Mouse (Mus musculus) mouse embryonic stem cell (cell line): ENCODE results near the gene Tmem98.

Experiments used
- in situ Hi-C, 2 experiments: fragments of 300-500 bp; cut with MboI; formaldehyde crosslinking; loops; 1 replicate in 1 of 2; 3 replicates in 1 of 2; pipeline ENCODE4 v1.14.3; 2019 to 2020; ENCODE audit warnings: low sequenced_read_pairs in 2 of 2, low pct_unique_long_range_greater_than_20kb in 1 of 2, mixed read lengths in 1 of 2; ENCODE audit not compliant: unreplicated experiment in 1 of 2

Tmem98 gene

DNA sequence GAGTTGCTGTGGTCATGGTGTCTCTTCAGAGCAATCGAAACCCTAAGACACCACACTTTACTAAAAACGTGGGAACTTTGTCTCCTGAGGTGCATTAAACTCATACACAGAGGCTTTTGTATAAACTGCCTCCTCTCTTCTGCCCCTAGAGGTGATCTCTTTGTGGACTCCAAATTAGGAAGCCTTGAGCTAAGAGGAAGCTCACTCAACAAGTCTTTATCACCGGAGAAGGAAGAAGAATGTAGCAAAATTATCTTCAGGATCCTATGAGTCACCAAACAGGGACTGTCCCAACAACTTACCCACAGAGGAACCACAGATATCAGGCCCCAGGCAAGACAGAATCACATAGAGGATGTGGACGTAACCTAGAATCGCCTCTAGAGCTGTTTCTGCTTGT, 24.3 kb upstream of the Tmem98 start:
- in situ Hi-C loops = no loop called here

DNA sequence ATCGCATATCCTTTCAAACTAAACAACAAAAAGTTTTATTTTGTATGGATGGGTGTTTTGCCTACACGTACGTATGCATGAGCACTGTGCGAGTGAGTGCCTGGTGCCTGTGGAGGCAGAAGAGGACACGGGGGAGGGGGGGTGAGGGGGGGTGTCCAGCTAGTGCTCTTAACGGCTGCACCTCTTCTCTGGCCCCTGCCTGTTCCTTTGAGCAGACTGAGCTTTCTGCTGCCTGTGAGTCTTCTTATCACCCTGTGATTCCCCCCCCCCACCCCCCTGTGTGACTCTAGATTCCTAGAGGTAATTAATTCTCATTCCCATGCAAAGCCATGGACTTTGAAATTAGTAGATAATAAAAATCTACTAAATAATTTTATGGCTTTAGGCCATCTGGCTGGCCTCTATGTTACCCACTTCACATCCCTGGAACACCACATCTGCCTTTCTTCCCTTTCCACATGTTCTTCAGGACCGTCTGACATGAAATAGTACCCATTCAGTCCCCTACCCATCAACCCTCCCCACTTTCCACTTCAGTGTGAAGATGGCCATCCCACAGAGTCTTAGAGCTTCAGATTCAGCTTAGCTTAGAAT, 20.2 kb upstream of the Tmem98 start:
- in situ Hi-C loops = no loop called here

- in situ Hi-C loops = no loop called here
Measured at GRCm38 (mm10) chr11:80790413-80790812, 19.6 kb upstream of the Tmem98 start.

DNA sequence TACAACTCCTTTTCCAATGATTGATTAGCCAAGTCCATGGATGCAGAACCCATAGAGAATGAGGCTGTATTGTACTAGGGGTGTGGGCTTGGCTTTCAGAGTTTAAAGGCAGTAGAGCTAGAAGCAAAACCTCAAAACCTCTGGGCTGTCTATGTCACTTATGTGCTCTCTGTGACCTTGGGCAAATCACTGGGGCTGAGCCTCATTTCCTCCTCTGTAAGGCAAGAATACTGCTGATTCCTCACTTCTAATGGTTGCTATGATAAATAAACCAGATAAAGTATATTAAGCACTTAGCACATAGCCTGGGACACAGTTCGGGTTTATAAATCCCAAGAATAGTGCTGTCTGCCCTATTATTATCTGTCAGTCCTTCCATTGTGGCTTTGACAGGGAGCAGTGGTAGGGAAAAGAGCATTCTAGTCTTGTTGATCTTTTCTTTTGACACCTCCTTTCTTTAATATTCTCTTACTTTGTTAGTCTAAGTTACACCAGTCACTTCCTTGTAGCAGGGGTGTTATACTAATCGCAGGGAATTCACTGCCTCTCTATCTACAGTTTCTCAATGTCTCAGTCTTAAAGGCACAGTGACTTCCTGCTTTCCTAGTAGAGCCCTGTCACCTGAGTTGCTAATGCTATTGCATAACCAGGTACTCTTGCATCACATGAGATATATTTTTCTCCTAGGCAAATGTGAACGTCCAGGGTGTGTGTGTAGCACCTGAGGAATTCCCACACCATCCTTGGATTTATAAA, 18.1 kb upstream of the Tmem98 start:
- in situ Hi-C loops = no loop called here

DNA sequence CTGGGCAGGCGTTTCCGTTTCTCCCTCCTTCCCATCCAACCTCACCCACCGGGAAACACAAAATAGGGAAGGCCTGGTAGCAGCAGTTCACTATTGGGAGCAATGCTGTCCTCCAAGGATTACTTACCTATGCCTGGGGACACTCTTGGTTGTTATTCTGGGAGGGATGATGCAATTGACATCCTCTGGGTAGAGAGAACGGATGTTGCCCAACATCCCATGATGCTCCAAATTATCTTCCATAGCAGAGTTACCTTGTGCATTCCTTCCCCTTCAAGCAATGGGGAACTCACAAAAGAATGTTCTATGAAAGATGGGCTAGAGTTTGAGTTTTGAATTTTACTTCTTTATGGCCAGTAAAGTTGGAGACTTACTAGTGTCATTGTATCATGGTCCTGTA, 16.6 kb upstream of the Tmem98 start:
- in situ Hi-C loops = no loop called here

- in situ Hi-C loops = no loop called here
Measured at GRCm38 (mm10) chr11:80794290-80794689, 15.7 kb upstream of the Tmem98 start.

DNA sequence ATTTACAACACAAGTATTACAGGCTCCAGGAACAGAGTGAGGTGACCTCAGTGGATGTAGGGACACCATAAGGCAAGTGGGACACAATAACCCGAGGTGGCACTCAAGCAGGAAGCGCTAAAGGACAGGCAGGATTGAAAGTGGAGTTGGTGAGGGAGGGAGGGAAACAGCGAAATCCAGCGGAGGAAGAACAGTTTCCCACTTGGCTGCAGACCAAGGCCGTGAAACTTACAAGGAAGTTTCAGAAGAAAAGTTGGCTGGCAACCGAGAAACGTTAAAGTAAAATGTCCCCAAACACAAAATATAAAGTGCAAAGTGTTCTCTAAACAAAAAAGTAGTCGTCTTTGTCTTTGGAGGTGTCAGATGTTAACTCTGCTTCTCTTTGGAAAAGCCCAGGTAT, 14.5 kb upstream of the Tmem98 start:
- in situ Hi-C loops = no loop called here

GRCm38 (mm10) chr11:80799979-80800378, 10.0 kb upstream of the Tmem98 start:
- in situ Hi-C loops = no loop called here

DNA sequence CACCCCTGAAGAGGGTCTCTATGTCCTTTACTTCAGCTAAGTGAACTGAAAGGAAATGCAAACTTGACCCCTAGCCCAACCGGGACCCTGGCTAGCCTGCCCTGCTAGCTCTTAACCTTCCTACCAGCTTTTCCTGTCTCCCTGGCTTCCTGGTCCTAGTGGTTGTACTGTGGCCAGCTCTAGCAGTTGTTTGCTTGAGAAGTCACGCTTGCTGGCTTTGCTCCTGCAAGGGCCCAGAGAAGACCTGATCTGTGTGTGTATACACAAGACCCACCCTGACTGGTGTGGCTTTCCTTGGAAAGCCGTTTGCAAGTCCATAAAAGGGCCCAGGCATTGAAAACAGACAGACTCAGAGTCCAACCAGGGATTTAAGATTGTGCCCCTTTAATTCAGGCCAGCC, 7.3 kb upstream of the Tmem98 start:
- in situ Hi-C loops = no loop called here

- in situ Hi-C loops = no loop called here
Measured at GRCm38 (mm10) chr11:80808551-80809070, 1.4 kb upstream of the Tmem98 start.

DNA sequence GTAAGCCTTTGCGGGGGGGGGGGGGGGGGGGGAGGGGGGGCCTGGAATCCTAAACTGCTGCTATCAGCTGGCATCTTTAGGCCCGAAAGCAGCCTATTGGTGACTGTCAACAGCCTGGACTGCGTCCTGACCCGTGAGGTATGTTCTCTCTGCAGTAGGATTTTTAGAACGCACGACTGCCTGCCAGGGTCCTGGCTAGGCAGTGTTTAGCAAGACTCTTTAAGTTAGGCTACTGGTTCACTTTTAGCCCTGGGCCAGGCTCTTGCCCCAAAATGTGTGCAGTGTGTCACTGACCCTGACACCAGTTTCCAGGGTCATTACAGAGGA, 346 bp upstream of the Tmem98 start:
- in situ Hi-C loops = no loop called here

- in situ Hi-C loops = no loop called here
Measured at GRCm38 (mm10) chr11:80811156-80811555, 1.2 kb downstream of the Tmem98 start.

DNA sequence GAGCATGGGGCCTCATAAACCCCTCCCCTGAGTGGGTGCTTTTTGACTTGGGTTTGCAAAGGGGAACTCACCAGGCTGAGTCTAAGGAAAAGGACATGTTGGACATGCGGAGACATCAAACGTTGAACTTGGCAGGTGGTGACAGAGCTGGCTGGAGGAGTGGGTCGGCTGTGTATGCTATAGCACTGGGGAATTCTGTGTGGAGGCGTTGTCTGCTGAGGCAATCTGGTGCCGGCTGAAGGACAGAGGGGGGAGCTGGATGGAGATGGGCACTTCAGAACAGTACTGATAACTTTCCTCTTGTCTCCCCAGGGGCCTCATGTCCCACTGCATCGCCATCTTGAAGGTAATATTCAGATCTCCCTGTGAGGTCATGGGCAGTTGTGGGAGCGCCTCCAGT, 5.4 kb downstream of the Tmem98 start:
- in situ Hi-C loops = no loop called here

GRCm38 (mm10) chr11:80818060-80818697, 8.2 kb downstream of the Tmem98 start:
- in situ Hi-C loops = no loop called here

DNA sequence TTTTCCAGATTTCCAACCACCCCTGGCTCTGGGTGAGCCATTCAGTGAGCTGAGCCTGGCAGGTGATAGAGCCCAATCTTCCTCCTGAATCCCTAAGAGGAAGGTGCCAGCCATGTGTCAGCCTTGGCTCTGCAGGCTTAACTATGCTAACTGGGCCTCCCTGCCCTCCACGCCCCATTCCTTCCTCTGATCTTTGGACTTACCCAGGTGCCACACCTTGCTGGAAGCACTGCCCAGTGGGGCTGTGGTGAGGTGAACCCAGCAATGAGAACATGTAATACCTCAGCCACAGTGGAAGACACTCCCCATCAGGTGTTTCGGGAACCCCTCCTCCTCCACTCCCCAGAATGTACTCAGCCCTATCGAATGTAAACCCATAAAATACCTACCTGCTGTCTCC, 10.1 kb downstream of the Tmem98 start:
- in situ Hi-C loops = no loop called here

DNA sequence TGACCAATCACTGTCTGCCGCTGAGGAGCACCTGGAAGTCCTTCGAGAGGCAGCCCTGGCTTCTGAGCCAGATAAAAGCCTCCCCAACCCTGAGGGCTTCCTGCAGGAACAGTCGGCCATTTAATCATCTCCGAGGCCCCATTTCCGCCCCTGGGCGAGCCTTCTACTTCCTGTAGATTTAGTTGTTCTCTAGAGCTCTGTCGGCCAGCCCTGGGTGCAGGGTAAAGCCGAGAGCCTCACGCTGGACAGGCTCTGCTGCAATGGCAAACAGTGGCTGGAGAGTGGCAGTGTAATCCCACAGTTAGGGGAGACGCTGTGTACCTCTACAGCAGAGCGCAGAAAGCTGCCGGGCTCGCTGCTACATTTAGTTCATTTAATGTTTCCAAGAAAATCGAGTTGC, 11.3 kb downstream of the Tmem98 start:
- in situ Hi-C loops = no loop called here

GRCm38 (mm10) chr11:80821794-80822193, 11.8 kb downstream of the Tmem98 start:
- in situ Hi-C loops = no loop called here

DNA sequence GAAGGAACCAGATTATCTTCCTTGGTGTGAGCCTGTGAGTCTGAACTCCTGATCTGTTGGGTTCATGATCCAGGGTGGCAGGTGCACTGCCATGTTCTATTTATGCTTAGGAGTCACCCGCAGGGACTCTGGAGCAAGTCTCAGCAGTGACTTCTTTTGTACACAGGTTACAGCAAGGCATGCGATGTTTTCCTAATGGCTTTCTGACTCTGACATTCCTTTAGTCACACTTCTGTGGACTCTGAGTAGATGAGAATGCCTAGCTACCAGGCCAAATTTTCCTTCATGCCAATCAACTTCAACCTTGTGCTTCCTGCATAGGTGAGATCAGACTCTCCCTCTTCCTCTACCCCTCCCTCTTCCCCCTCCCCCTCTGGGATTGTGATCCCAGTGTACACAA, 25.4 kb downstream of the Tmem98 start:
- in situ Hi-C loops = no loop called here

GRCm38 (mm10) chr11:80835841-80836240, 25.9 kb downstream of the Tmem98 start:
- in situ Hi-C loops = no loop called here

- in situ Hi-C loops = no loop called here
Measured at GRCm38 (mm10) chr11:80838724-80839123, 28.7 kb downstream of the Tmem98 start.
